Mouse (Mus musculus) heart, adult 11 months (tissue): Measurements from ENCODE around the gene Prss23.

Experiments
- DNase-seq: peaks from one replicate; pipeline ENCODE4 v3.0.0; 2022

Prss23 gene

DNA sequence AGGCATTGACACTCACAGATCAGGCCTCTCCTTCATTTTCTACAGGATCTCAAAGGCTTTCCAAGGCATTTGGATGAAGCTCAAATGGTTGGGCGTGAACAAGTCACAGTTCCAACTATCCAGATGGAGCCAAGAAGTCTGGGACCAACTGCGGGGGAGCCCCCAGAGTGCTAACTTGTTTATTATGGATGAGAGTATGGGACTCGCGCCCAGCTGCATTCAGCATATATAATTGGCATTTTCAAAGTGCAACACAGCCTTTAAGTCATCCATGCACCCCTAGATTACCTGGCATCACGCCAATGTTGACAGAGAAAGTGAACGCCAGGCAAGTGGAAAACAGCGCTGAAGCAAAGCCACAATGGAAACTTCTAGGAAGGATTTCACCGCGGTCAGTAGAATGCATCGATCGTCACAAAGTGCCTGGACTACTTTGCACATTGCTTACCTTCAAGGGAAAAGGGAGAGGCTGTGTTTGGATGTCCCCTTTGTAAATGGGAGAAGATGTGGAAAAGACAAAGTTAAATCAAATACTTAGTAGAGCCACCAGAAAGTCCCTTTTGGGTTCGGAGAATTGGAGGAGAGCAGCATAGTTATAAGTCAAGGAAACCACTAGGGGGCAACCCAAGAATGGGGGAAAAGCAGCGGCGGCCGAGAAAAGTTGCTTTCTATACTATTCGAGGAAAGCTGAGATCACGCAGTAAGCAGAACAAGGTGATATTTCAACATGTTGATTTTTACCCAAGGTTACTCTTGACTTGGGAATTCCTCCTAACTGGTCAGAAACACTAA, 27.3 kb downstream of the Prss23 start:
- peak; percentile 96 for DNase-seq

- DNase-seq = peak; percentile 92
Measured at GRCm38 (mm10) chr7:89483769-89484568, 43.0 kb downstream of the Prss23 start.

DNA sequence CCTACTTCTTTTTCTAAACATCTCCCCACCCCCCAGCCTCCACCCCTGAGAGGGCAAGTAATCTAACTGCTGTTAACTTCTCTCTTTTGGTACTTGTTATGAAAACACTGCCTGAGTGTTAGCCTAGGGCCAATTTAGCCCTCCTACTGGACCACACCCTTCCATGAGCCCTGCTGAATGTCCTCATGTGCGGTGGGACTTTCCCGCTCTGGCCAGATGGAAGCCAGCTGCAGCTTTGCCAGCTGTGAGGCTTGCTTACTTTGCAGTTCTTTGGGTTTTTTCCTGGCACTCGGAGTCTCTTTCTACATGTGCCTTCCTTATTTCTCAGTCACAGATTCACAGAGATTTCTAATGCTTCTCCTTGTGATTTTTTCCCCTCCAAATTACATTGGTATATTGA, 45.3 kb downstream of the Prss23 start:
- peak; percentile 97 for DNase-seq

DNA sequence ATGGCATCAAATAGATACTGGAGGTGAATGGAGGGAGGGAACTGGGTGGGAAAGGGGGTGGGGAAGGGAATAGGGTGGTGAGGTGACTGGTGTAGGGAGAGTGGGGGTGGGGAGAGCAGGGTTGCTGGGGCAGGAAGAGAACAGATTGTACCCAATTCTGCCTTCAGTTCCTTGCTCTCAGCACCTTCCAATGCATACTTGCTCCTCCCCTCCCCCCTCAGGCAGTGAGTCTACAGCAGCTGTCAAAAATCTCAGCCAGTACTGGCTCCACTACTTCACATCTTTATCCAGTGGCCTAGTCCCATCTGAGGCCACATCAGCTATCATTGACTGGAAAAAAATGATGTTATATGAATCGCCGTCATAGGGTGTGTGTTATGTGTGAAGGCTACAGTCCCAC, 48.5 kb downstream of the Prss23 start:
- peak; percentile 90 for DNase-seq

- peak; percentile 91 for DNase-seq
Measured at GRCm38 (mm10) chr7:89477294-89477999, 49.5 kb downstream of the Prss23 start.

DNA sequence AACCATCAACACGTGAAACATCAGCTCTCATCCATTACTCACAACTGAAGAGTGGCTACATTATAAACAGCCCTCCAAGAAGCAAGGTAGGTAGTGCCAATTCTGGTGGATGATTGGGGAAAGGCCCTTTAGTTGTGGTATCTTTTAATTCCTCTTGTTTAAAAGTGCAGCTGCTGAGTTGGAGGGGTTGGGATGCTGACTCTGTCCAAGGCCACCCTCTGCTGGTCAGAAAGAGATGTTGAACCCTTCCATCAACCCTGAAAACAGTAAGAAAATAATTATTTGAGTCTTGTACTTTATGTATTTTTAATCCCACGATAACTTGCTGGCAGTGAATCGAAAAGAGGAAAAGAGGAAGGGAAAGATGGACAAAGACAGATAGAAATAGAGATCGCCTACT, 53.5 kb downstream of the Prss23 start:
- DNase-seq = no peak

GRCm38 (mm10) chr7:89463775-89464592, 63.0 kb downstream of the Prss23 start:
- no peak for DNase-seq

GRCm38 (mm10) chr7:89463246-89463645, 63.7 kb downstream of the Prss23 start:
- DNase-seq = no peak

DNA sequence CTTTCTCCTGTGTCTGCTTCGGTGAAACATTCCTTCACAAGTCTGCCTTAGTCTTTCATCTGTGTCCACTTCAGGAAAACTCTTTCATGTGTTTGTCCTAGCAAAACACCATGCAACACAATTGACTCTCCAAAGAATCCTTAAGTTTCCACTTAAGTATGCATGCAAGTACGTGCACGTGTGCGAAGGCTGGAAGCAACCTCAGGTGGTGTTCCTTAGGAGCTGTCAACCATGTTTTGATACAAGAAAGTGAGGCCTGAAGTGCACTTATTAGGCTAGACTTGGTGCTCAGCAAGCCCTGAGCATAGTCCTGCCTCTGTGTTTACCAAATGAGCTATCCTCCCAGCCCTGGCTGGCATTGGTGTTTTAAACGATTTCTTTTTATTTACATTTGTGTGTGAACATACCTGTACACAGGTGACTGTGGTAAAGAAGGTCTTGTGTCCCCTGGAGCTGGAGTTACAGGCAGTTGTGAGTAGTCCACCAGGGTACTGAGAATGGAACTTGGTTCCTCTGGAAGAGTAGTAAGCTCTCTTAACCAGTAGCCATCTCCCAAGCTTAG, 64.3 kb downstream of the Prss23 start:
- DNase-seq = no peak

DNA sequence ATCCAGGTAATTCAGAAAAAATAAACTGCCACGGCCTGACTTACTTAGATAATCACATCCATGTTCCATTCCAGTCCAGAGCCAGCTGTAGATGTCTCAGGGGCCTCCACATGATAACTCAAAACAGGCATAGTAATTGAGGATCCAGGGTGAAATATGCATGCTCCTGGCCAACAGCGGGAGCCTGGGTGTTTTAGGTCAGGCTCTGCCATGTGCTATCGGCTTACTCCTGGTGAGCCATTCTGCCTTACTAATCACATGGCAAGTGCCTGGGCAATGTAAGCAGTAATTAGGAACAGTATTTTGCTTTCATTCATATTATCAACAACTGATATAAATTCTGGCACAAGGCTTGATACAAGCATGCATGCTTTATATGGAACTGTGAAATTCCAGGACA, 65.6 kb downstream of the Prss23 start:
- peak; percentile 92 for DNase-seq

DNA sequence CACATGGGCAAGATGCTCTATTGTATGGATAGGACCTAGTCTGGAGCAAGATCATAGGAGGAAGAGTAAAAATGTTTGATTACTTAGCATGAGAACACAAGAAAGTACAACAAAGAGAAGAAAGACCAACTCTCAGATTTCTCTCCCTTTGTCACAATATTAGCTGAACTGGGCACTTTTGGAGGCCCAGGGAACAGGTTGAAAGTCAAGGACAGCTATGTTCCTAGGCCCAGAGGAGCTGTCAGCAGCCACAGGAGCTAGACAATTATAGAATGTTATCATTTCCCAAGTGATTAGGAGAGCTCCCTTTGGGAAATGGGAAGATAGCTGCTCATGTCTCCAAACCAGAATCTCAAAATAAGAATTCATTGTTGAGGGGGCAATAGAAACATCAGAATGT, 66.1 kb downstream of the Prss23 start:
- DNase-seq = peak; percentile 84

GRCm38 (mm10) chr7:89459691-89460090, 67.3 kb downstream of the Prss23 start:
- DNase-seq = no peak
